Mouse (Mus musculus): ENCODE measurements at regions not wholly inside any gene's neighbourhood (a gene's known extent, or its start where the extent isn't known, plus 50 kb on each side); places are given as distances from the start of the nearest gene placed in this dataset.

DNA sequence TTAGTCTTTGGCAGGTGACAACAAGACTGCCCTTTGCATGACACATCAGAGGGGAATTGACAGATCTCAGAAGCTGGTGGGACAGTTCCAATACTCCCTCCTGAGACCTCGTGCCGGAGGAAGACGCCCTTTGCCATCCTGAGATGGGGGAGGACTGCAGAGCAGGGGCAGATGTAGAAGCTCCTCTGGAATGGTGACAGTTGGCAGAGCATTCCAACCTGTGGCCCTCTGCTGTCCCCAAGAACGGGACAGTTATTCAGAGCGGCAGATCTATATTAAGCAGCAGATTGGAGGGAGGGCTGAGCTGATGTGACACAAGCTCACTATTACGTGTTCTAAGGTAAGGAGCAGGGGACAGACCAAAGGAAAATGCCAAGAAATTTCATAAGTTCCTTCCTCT, 97.7 kb upstream of the Ppargc1a start:
- Histone ChIP-seq H3K36me3 (ENCODE audit: control insufficient read depth, insufficient read depth, low read length, poor library complexity, severe bottlenecking) (no peaks in the 10 kb centered on the region), H3K27me3 (ENCODE audit: control insufficient read depth, insufficient read depth, low read length, poor library complexity, severe bottlenecking) (no peaks in the 10 kb centered on the region)
- DNase-seq (ENCODE audit: low read depth, low spot score), result no peak

DNA sequence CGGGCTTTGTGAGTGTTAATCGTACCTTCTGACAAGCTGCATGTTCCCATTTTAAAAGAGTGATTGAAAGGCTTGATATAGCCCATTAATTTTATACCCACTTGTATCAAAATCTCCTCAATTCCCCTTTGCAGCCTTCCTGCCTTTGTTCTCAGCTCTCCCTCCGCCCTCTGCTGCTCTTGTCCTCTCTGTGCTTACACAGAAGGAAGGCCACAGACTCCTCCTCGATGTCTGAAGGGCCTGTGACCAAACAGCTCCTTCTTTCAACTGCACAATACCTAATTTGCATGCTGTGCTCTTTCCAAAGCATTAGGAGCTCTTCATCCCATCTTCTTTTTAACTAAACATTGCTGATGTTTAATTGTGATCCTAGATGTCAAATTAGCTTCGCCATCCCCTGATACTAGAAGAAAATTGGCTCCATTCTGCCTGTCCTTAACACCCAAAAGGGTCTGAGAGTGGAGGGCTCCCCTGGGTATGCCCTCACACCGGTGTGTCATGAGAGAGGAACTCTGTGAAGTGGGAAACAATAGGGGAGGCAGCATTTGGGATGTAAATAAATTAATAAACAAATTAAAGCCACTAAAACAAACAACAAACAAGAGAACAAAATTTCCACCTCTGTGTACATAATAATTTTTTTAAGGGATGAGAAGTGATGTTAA, 90.8 kb upstream of the Ppargc1a start:
- H3K36me3 ChIP-seq (ENCODE audit: control insufficient read depth, insufficient read depth, low read length, poor library complexity, severe bottlenecking), result no peaks in the 10 kb centered on the region
- no peaks in the 10 kb centered on the region for H3K27me3 ChIP-seq (ENCODE audit: control insufficient read depth, insufficient read depth, low read length, poor library complexity, severe bottlenecking)
- DNase-seq (ENCODE audit: low read depth, low spot score), result no peak

DNA sequence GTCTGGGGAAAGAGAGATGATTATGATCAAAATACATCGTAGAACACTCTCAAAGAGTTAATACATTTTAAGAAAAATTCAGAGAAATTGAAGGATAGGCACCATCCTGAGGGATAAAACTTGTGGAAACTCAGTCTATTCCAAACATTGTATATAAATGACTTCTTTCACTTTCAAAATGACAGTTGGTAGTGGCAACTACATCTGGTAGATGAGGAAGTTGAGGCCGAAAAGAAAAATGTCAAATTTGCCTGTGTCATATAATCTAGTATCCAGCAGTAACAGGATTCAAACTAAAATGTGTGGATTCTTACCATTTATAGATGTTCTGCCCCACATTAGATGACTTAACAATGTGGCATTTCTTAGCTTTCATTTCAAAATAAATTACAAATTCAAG, 86.0 kb upstream of the Ppargc1a start:
- no peaks in the 10 kb centered on the region for H3K36me3 ChIP-seq (ENCODE audit: control insufficient read depth, insufficient read depth, low read length, poor library complexity, severe bottlenecking)
- no peaks in the 10 kb centered on the region for H3K27me3 ChIP-seq (ENCODE audit: control insufficient read depth, insufficient read depth, low read length, poor library complexity, severe bottlenecking)
- DNase-seq (ENCODE audit: low read depth, low spot score), result no peak

DNA sequence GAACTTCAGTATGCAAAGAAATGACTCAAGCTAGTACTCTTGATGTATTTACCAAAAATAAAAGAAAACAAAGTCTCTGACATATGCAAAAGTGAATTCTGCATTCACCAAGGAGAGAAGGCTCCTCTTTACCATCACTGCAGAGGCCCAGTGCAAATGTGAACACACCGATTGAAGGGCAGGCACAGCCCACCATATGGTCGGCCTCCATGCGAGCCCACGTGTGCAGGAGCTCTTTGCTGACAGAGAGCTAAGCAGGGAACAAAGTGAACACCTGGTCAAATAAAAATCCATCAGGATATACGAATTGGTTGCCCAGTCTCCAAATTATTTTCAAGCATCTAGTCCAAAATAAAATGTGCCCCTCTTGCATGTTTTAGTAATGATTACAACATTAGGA, 56.9 kb upstream of the Ppargc1a start:
- Histone ChIP-seq H3K36me3 (ENCODE audit: control insufficient read depth, insufficient read depth, low read length, poor library complexity, severe bottlenecking) (no peaks in the 10 kb centered on the region), H3K27me3 (ENCODE audit: control insufficient read depth, insufficient read depth, low read length, poor library complexity, severe bottlenecking) (no peaks in the 10 kb centered on the region)
- DNase-seq (ENCODE audit: low read depth, low spot score), result no peak
